ENCODE assay signal across 8 mouse cellular contexts in genomic region chr11:101086756-101087681, GRCm38 (mm10). TPM values are rescaled to one million over a fixed set of nuclear protein-coding genes. Genes with fewer than 3 reads are reported as not detected.
A peak's percentile ranks its signal among the peaks of the same experiment; 100 is the strongest.
DNase-seq lines count a peak whose midpoint lies in the region; ATAC-seq and TF ChIP-seq lines count a peak whose summit lies in the region.

Mlx (plus strand) TSS chr11:101087277.

- 2% methylated on average over 52 of the region's 52 CpGs for WGBS in forebrain, embryonic 10.5 days
- 1% methylated on average over 52 of the region's 52 CpGs for WGBS in heart, embryonic 15.5 days
- WGBS in liver, embryonic 14.5 days (ENCODE audit: insufficient replicate concordance): 4% methylated on average over 52 of the region's 52 CpGs
- 2% methylated on average over 52 of the region's 52 CpGs for WGBS in neural tube, embryonic 11.5 days
- 2% methylated on average over 52 of the region's 52 CpGs for WGBS in stomach, postnatal 0 days

- TF ChIP-seq EP300 in liver, embryonic 14.5 days (IDR thresholded peaks at IDR 0.05; ENCODE audit: low read depth): no peak
- no peak for TF ChIP-seq EP300 in stomach, postnatal 0 days (optimal IDR thresholded peaks at IDR 0.05)

- ATAC-seq in CD4-positive, CD25-positive, alpha-beta regulatory T cell, adult 4 months: peak; percentile 85
- ATAC-seq in heart, embryonic 15.5 days (replicated peaks; ENCODE audit: insufficient number of reproducible peaks, insufficient read depth, low FRiP score, low read depth): peak; percentile 83
- ATAC-seq in liver, embryonic 14.5 days (ENCODE audit: insufficient read depth): peak; percentile 76
- ATAC-seq in neural tube, embryonic 11.5 days (ENCODE audit: insufficient read depth, low FRiP score, low TSS enrichment): peak; percentile 74
- peak; percentile 83 for ATAC-seq in stomach, postnatal 0 days (ENCODE audit: low FRiP score, low TSS enrichment)

- peak within 1 kb of the TSS; percentile 93 for H3K4me3 ChIP-seq in forebrain, embryonic 10.5 days
- H3K4me3 ChIP-seq in heart, embryonic 15.5 days: peak within 1 kb of the TSS; percentile 85
- H3K4me3 ChIP-seq in liver, embryonic 14.5 days (ENCODE audit: insufficient read depth in 1 of 2, low read depth in 2 of 2, low read length in 2 of 2): peak within 1 kb of the TSS; percentile 66 to 82
- peak within 1 kb of the TSS; percentile 67 for H3K4me3 ChIP-seq in neural tube, embryonic 11.5 days (ENCODE audit: low read depth, low read length)
- H3K4me3 ChIP-seq in stomach, postnatal 0 days (ENCODE audit: low read depth, low read length): peak within 1 kb of the TSS; percentile 78

- no peaks in the 10 kb centered on the region for H3K9me3 ChIP-seq in forebrain, embryonic 10.5 days
- no peaks in the 10 kb centered on the region for H3K9me3 ChIP-seq in heart, embryonic 15.5 days (replicated peaks)
- H3K9me3 ChIP-seq in liver, embryonic 14.5 days (ENCODE audit: control insufficient read depth, low read length): no peaks in the 10 kb centered on the region
- no peaks in the 10 kb centered on the region for H3K9me3 ChIP-seq in neural tube, embryonic 11.5 days (ENCODE audit: control insufficient read depth, low read length)
- no peaks in the 10 kb centered on the region for H3K9me3 ChIP-seq in stomach, postnatal 0 days (ENCODE audit: control insufficient read depth, low read length)

- no peak for TF ChIP-seq CTCF in liver, embryonic 14.5 days (IDR thresholded peaks at IDR 0.05; ENCODE audit: low read depth)
- no peak for TF ChIP-seq CTCF in stomach, postnatal 0 days (IDR thresholded peaks at IDR 0.05; ENCODE audit: low read depth)

- H3K4me2 ChIP-seq in heart, embryonic 15.5 days: peak within 1 kb of the TSS; percentile 87
- peak within 1 kb of the TSS; percentile 96 for H3K4me2 ChIP-seq in liver, embryonic 14.5 days (ENCODE audit: low read depth)
- peak within 1 kb of the TSS; percentile 71 for H3K4me2 ChIP-seq in neural tube, embryonic 11.5 days (ENCODE audit: low read depth)
- peak within 1 kb of the TSS; percentile 95 for H3K4me2 ChIP-seq in stomach, postnatal 0 days (replicated peaks; ENCODE audit: low read depth)

- peaks cover 59% of the 10 kb centered on the region for H3K36me3 ChIP-seq in forebrain, embryonic 10.5 days (replicated peaks)
- peaks cover 35% of the 10 kb centered on the region for H3K36me3 ChIP-seq in heart, embryonic 15.5 days
- H3K36me3 ChIP-seq in liver, embryonic 14.5 days (replicated peaks; ENCODE audit: control insufficient read depth, insufficient read depth, low read depth): peaks cover 28% of the 10 kb centered on the region
- H3K36me3 ChIP-seq in neural tube, embryonic 11.5 days (ENCODE audit: control insufficient read depth, insufficient read depth, low read length): peaks cover 16% of the 10 kb centered on the region
- H3K36me3 ChIP-seq in stomach, postnatal 0 days (ENCODE audit: control insufficient read depth, insufficient read depth, low read length): peaks cover 19% of the 10 kb centered on the region; the same call in 1 of the 2 replicates

- DNase-seq in c-Kit-negative CD71-positive TER-119-positive erythroid progenitor cells, embryonic 14.5 days (ENCODE audit: low read depth, low spot score): peak; percentile 80
- DNase-seq in forebrain, embryonic 10.5 days (ENCODE audit: extremely low spot score, low spot score): peak; percentile 92
- DNase-seq in kidney, postnatal 25 days: peak; percentile 95 to 97
- DNase-seq in liver, embryonic 14.5 days (ENCODE audit: low read depth in 3 of 3, low spot score in 3 of 3): peak; percentile 86 to 88 (median 87)
- DNase-seq in neural tube, embryonic 11.5 days (ENCODE audit: low spot score): peak; percentile 92
- peak; percentile 93 for DNase-seq in stomach, postnatal 0 days (ENCODE audit: low spot score)

- H3K27me3 ChIP-seq in forebrain, embryonic 10.5 days (ENCODE audit: poor library complexity, severe bottlenecking): no peaks in the 10 kb centered on the region
- H3K27me3 ChIP-seq in heart, embryonic 15.5 days: no peaks in the 10 kb centered on the region
- H3K27me3 ChIP-seq in liver, embryonic 14.5 days (ENCODE audit: control insufficient read depth, insufficient read depth, low read length): no peaks in the 10 kb centered on the region
- H3K27me3 ChIP-seq in neural tube, embryonic 11.5 days (ENCODE audit: control insufficient read depth, insufficient read depth, low read length): no peaks in the 10 kb centered on the region
- H3K27me3 ChIP-seq in stomach, postnatal 0 days (ENCODE audit: control insufficient read depth, insufficient read depth, low read length): no peaks in the 10 kb centered on the region

- peaks cover 54% of the 10 kb centered on the region for H3K4me1 ChIP-seq in forebrain, embryonic 10.5 days
- H3K4me1 ChIP-seq in heart, embryonic 15.5 days (replicated peaks): peaks cover 38% of the 10 kb centered on the region
- H3K4me1 ChIP-seq in liver, embryonic 14.5 days (replicated peaks; ENCODE audit: control insufficient read depth in 2 of 2, insufficient read depth in 2 of 2, low read length in 1 of 2): peaks cover 15 to 24% of the 10 kb centered on the region in 2 experiments
- peaks cover 25% of the 10 kb centered on the region for H3K4me1 ChIP-seq in neural tube, embryonic 11.5 days (ENCODE audit: control insufficient read depth, insufficient read depth, low read length)
- peaks cover 9% of the 10 kb centered on the region for H3K4me1 ChIP-seq in stomach, postnatal 0 days (replicated peaks; ENCODE audit: control insufficient read depth, insufficient read depth)

- peak within 1 kb of the TSS; percentile 90 for H3K27ac ChIP-seq in forebrain, embryonic 10.5 days
- H3K27ac ChIP-seq in heart, embryonic 15.5 days: peak within 1 kb of the TSS; percentile 88
- H3K27ac ChIP-seq in liver, embryonic 14.5 days: peak within 1 kb of the TSS; percentile 64
- peak within 1 kb of the TSS; percentile 72; the same call in 1 of the 2 replicates for H3K27ac ChIP-seq in neural tube, embryonic 11.5 days (ENCODE audit: low read depth, low read length)
- H3K27ac ChIP-seq in stomach, postnatal 0 days (replicated peaks): peak within 1 kb of the TSS; percentile 91

- H3K9ac ChIP-seq in heart, embryonic 15.5 days: peak within 1 kb of the TSS; percentile 81
- H3K9ac ChIP-seq in liver, embryonic 14.5 days (replicated peaks): peak within 1 kb of the TSS; percentile 94
- peak within 1 kb of the TSS; percentile 63 for H3K9ac ChIP-seq in neural tube, embryonic 11.5 days (ENCODE audit: low read length)
- peak within 1 kb of the TSS; percentile 85 for H3K9ac ChIP-seq in stomach, postnatal 0 days (ENCODE audit: low read length)

RNA-seq across cellular contexts. Expression of gene Mlx, which starts in this region (rescaled TPM):
- 10 to 100 TPM; 60.2 to 68.1 TPM for polyA plus RNA-seq in CD4-positive, CD25-positive, alpha-beta regulatory T cell, adult 4 months (2017; shearing (Covaris generic))
- polyA plus RNA-seq in forebrain, embryonic 10.5 days (2016; fragmentation: Nextera tagmentation; extraction: Ambion mirVana): 37.3 and 41.1 TPM in 2 replicates
- 34.5 and 38.8 TPM in 2 replicates for polyA plus RNA-seq in heart, embryonic 15.5 days (2015; fragmentation: Nextera tagmentation; extraction: Ambion mirVana)
- polyA plus RNA-seq in liver, embryonic 14.5 days (2012; rRNA removed): 16.8 and 18.6 TPM in 2 replicates
- polyA plus RNA-seq in liver, embryonic 14.5 days (2014; fragmentation: Nextera tagmentation; extraction: Ambion mirVana): 21.9 and 26.8 TPM in 2 replicates
- polyA plus RNA-seq in neural tube, embryonic 11.5 days (2014; fragmentation: Nextera tagmentation; extraction: Ambion mirVana): 55.6 and 61.6 TPM in 2 replicates
- polyA plus RNA-seq in stomach, postnatal 0 days (2015; fragmentation: Nextera tagmentation; extraction: Ambion mirVana): 42.3 and 42.4 TPM in 2 replicates

Comparison
In these comparisons a context has a peak if more than half of its experiments do, and no peak if none do; other contexts are left out.
1. Peak in every context shown above with its lines: DNase-seq, ATAC-seq, H3K4me3 ChIP-seq and H3K27ac ChIP-seq.